Mouse (Mus musculus) CD4-positive, CD25-positive, alpha-beta regulatory T cell, adult 4 months (primary cell): ENCODE data around the gene Il18. TPM values are rescaled to one million over a fixed set of nuclear protein-coding genes. Genes with fewer than 3 reads are reported as not detected.
"Not testable (repeated sequence)": the region's sequence is repeated elsewhere in the genome, so short reads cannot be mapped to it uniquely, and the experiment has no call there.

Experiments used
- ATAC-seq: one replicate; pipeline ENCODE4 v1.8.0; 2017
- polyA plus RNA-seq, 2 experiments: library from polyadenylated mRNA; unstranded; fragments of 100-300 nt; shearing (Covaris generic); gene quantifications; one replicate each; pipeline ENCODE4 v1.2.1; 2017

Gene Il18
- polyA plus RNA-seq, 2 experiments from 2014 or later: 6.1 to 7.4 TPM

DNA sequence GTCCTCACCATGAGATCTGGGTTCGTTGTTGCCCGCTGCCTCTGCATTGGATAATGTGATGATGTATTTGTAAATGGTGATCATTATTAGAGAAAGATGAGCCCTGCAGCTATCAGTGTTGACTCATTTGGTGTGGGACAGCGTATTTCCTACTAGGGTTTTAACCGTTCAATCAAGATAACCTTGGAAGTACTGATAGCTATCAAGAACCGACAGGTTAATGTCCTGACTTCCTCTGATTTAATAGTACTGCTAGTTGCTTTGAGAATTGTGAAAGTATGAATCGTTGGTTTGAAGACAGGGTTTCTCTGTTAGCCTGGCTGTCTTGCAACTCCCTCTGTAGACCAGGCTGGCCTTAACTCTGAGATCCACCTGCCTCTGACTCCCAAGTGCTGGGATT, 49.7 kb downstream of the Il18 start:
- ATAC-seq: peak; percentile 13

DNA sequence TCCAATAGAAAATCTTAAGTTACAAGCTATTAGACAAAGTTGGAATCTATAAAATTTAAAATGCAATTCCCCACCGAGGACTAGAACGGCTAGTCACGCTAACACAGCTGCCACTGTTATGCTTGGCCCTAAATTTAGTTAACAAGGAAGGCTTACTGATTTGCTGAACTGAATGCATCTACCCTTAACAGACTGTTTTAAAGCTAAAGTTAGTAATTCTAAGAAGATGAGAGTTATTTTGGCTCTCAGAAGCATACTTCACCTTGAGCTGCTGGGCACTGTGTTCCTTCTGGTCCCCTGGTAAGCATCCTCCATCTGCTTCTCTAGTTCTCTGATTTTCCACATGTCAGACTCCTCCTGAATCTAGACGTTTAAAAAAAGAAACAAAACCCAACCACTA, 57.5 kb downstream of the Il18 start:
- no peak for ATAC-seq

DNA sequence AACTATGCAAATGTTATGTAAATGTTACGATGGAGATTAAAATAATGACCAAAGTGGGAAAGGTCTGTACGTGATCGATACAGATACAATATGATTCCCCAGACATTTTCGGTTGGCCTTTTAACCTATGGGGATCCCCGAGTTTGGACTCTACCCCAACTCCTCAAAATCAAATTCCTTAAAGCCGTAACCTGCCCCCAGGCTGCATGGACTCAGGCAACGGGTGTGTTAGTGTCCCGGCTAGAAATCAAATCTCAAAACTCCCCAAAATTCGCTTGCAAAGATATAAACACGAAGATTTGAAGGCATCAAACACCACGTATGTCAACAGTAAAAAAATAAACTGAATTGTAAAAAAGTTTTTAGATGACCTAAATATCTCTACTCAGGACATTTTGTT, 61.5 kb downstream of the Il18 start:
- no peak for ATAC-seq

DNA sequence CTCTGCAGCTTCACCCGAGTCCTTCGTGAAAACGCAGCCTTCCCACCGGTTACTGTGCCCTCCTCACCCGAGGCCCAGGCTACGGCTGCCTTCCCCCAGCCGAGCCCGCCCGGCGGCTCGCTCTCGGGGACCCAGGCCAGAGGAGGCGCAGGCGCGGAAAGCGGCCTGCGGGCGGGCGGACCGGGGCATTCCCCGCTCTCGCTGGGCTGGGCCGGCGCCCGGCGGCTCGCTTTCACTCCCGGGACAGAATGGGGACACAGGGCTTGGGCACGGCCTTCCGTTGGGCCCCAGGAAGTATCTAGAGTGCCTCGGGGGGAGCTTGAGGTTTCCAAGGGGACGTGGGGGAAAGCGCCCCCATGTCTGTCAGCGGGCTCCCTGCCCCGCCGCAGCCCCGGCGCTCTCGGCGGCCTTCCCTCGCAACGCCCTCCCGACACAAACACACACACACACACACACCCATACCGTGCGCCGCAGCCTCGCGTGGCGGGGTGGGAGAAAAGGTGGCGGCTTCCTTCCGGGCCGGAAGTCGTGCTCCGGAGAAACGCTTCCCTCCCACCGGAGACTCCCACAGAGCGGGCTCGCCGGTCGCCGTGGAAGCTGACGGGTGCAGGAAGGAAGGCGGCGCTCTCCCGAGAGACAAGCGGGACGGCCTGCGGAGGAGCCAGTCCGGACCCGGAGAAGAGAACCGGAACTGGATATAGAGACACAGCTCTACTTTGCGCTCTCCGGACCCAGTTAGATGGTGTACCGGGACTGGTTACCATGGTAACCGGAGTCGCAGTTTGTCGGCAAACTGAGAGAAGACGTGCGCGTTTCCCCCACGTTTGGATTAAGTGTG, 62.4 kb downstream of the Il18 start, which contains the start of the genes Pih1d2 and Nkapd1:
Gene Pih1d2 (plus strand): TSS at position 556 of the 838 bp plus-strand sequence.
Gene Nkapd1 (minus strand): TSS at position 699 of the 838 bp plus-strand sequence.
- ATAC-seq: peak; percentile 86

DNA sequence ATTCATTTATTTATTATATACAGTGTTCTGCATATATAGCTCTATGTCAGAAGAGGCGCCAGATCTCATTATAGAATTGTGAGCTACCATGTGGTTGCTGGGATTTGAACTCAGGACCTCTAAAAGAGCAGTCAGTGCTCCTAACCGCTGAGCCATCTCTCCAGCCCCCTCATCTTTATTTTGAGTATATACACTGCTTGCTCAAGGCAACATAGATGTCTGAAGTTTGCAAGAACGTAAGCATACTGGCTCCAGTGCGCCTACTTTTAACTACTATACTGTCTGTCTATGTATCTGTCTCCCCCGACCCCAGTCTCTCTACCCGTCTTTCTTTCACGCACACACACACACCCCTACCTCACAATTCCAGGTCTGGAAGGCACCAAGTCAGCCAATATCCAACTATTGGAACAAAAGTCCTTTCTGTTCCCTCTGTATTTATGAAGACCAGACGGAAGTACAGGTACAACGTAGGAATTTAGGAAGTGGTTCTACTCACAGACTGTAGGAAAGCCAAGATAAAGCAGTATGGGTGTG, 63.2 kb downstream of the Il18 start:
- ATAC-seq: no peak

DNA sequence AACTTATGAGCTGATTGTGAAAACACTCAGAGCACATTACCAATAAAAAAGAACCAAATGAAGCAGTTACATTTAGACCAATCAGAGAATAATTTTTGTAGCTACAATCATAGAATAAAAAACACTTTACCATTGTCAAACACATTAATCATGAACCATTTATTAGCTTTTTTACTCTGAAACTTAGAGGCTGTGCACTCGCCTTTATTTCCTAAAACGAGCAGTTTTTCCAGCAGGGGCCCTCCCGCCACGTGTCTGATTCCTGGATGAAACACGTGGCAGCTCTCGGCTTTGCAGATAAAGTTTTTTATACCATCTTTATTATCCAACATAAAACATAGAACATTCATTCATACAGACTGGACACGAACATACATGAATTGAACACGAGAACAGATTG, 76.3 kb downstream of the Il18 start:
- not testable (repeated sequence) for ATAC-seq

Other genes with a start within 250 kb of the Il18 start
- 100 to 1,000 TPM; 144 to 743 TPM for gene Rpl10-ps3, start 209.9 kb upstream of the Il18 start, polyA plus RNA-seq
- gene Plet1, start 60.3 kb upstream of the Il18 start, polyA plus RNA-seq: under 1 TPM in 1 of 2 experiments, not detected in 1; 0.48 TPM
- gene Pts, start 26.1 kb upstream of the Il18 start, polyA plus RNA-seq: 100 to 1,000 TPM; 104 to 120 TPM
- 1 to 10 TPM in 1 of 2 experiments, under 1 TPM in 1; 0.15 to 2.1 TPM for gene Bco2, start 354 bp downstream of the Il18 start, polyA plus RNA-seq
- not detected for gene Tex12, start 6.5 kb downstream of the Il18 start, polyA plus RNA-seq
- gene Sdhd, start 49.0 kb downstream of the Il18 start, polyA plus RNA-seq: 100 to 1,000 TPM; 152 to 183 TPM
- gene Timm8b, start 49.1 kb downstream of the Il18 start, polyA plus RNA-seq: 100 to 1,000 TPM in 1 of 2 experiments, 10 to 100 TPM in 1; 82.9 to 101 TPM
- gene Pih1d2, start 62.5 kb downstream of the Il18 start, polyA plus RNA-seq: under 1 TPM; 0.38 to 0.56 TPM
- 10 to 100 TPM; 15.1 to 17.0 TPM for gene Nkapd1, start 62.6 kb downstream of the Il18 start, polyA plus RNA-seq
- 10 to 100 TPM; 13.4 to 13.6 TPM for gene Dlat, start 105.0 kb downstream of the Il18 start, polyA plus RNA-seq
- gene Dixdc1, start 184.7 kb downstream of the Il18 start, polyA plus RNA-seq: under 1 TPM in 1 of 2 experiments, not detected in 1; 0.19 TPM
- gene 2310030G06Rik, start 191.7 kb downstream of the Il18 start, polyA plus RNA-seq: not detected
- gene Cryab, start 196.5 kb downstream of the Il18 start, polyA plus RNA-seq: not detected
- not detected for gene Hspb2, start 197.5 kb downstream of the Il18 start, polyA plus RNA-seq
- 10 to 100 TPM in 1 of 2 experiments, 1 to 10 TPM in 1; 6.5 to 17.9 TPM for gene Fdxacb1, start 213.4 kb downstream of the Il18 start, polyA plus RNA-seq
- 1 to 10 TPM; 9.2 to 9.9 TPM for gene Alg9, start 220.2 kb downstream of the Il18 start, polyA plus RNA-seq
- gene 1110032A03Rik, start 220.7 kb downstream of the Il18 start, polyA plus RNA-seq: 10 to 100 TPM; 18.2 to 23.2 TPM